Mouse (Mus musculus) liver, adult 2 months (tissue): ENCODE results near the gene Hgfac.

Experiments used
- CTCF ChIP-seq: fragments of 200-500 bp; IDR thresholded peaks from 2 replicates; pipeline ENCODE4 v1.5.1; 2011; ENCODE audit warnings: low read depth, low read length, control low read depth
- POLR2A ChIP-seq: fragments of 200-500 bp; IDR thresholded peaks from 2 replicates; pipeline ENCODE4 v1.6.1; 2011; ENCODE audit warnings: low read length, control low read depth; ENCODE audit not compliant: insufficient read depth; ENCODE audit errors: extremely low read depth

- no peak for TF ChIP-seq CTCF
- no peak for TF ChIP-seq POLR2A
These were observed 50.3 kb downstream of the Hgfac start for GRCm38 (mm10) chr5:35091636-35092035.
